Mouse (Mus musculus) intestine, embryonic 15.5 days (tissue): Measurements from ENCODE around the gene Cacna1i. TPM values are rescaled to one million over a fixed set of nuclear protein-coding genes. Genes with fewer than 3 reads are reported as not detected.

Experiments
- ATAC-seq: fragments of 200-750 bp; cut with Nextera tagmentation; 2 replicates; pipeline ENCODE4 v1.8.0; 2017; ENCODE audit warnings: moderate TSS enrichment, moderate library complexity
- H3K27ac ChIP-seq: fragments of 300-500 bp; sonication (generic); 2 replicates; pipeline ENCODE4 v1.5.1; 2015; ENCODE audit warnings: mild to moderate bottlenecking, inconsistent platforms
- H3K27me3 ChIP-seq: fragments of 300-500 bp; sonication (generic); replicated peaks from 2 replicates; pipeline ENCODE4 v1.6.1; 2015; ENCODE audit warnings: inconsistent platforms
- H3K36me3 ChIP-seq: fragments of 300-500 bp; sonication (generic); 2 replicates; pipeline ENCODE4 v1.6.1; 2015; ENCODE audit warnings: inconsistent platforms
- H3K4me1 ChIP-seq: fragments of 300-500 bp; sonication (generic); replicated peaks from 2 replicates; pipeline ENCODE4 v1.6.1; 2015; ENCODE audit warnings: inconsistent platforms
- H3K4me2 ChIP-seq: fragments of 300-500 bp; sonication (generic); replicated peaks from 2 replicates; pipeline ENCODE4 v1.6.1; 2015; ENCODE audit warnings: mild to moderate bottlenecking, inconsistent platforms
- H3K4me3 ChIP-seq: fragments of 300-500 bp; sonication (generic); replicated peaks from 2 replicates; pipeline ENCODE4 v1.5.1; 2015; ENCODE audit warnings: inconsistent platforms
- H3K9ac ChIP-seq: fragments of 300-500 bp; sonication (generic); 2 replicates; pipeline ENCODE4 v1.6.1; 2015; ENCODE audit warnings: inconsistent platforms
- H3K9me3 ChIP-seq: fragments of 300-500 bp; sonication (generic); 2 replicates; pipeline ENCODE4 v1.6.1; 2016; ENCODE audit warnings: inconsistent platforms
- WGBS: fragments of 180-500 bp; shearing (Covaris S2); methylation state at CpG from one replicate; pipeline ENCODE4 v1.1.7; 2015; 5-methylcytosine and 5-hydroxymethylcytosine counted together
- polyA plus RNA-seq: library from polyadenylated mRNA; unstranded; fragments of >200 nt; fragmentation: Nextera tagmentation; extraction: Ambion mirVana; gene quantifications from 2 replicates; pipeline ENCODE4 v1.2.1, GENCODE M21; 2015

Cacna1i gene
- polyA plus RNA-seq, 1 experiment from 2014 or later: not detected

DNA sequence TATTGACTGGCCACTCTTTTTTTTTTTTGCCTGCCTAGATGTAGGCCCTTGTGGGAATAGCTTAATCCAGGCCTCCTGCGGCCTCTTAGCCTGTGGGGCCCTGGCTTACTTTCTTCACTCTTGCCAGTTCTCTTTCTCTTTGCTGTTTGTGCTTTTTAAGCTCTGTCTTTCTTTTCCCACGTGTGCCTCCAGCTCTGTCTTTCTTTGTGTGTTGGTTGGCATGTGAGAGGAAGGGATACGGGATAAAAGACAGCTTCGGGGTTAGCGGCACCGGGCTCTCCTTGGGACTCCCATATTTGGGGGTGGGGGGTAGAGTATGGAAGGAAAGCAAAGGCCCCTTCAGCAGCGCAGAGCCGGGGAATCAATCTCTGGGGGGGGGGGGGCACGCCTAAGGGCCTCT lies 151.0 kb downstream of the Cacna1i start:
- H3K27ac ChIP-seq: no peak overlapping the region
- no peak for ATAC-seq

DNA sequence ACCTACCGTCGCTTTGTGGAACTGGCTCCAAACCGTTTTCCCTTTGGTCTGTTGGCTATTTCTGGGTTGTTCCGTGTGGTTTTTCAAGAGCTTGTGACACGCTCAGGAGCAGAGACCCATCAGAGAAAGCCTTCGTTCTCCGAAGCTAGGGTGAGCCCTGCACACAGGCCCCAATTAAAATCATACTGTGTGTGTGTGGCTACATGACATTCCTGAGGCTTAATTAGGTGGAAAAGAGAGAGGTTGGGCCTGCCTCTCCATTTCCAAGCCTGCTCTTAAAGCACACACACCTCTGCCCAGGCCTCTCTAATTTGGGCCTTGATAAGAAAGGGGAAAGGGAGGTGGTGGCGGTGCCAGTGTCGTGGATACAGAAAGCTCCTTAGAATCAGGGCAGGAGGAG lies 151.4 kb downstream of the Cacna1i start:
- Histone ChIP-seq H3K4me1 (no peaks in the 10 kb centered on the region), H3K9me3 (no peaks in the 10 kb centered on the region), H3K36me3 (no peaks in the 10 kb centered on the region), H3K9ac (no peak overlapping the region), H3K4me3 (no peak overlapping the region), H3K27me3 (no peaks in the 10 kb centered on the region), H3K27ac (no peak overlapping the region), H3K4me2 (no peak overlapping the region)
- 83% methylated on average over 9 of the region's 9 CpGs for WGBS
- no peak for ATAC-seq

More for the DNA sequence above, 151.0 kb downstream of the Cacna1i start:
- WGBS: 84% methylated on average over 9 of the region's 9 CpGs
- Histone ChIP-seq H3K27me3 (no peaks in the 10 kb centered on the region), H3K9me3 (no peaks in the 10 kb centered on the region), H3K4me1 (no peaks in the 10 kb centered on the region), H3K4me3 (no peak overlapping the region), H3K9ac (no peak overlapping the region), H3K36me3 (no peaks in the 10 kb centered on the region), H3K4me2 (no peak overlapping the region)

DNA sequence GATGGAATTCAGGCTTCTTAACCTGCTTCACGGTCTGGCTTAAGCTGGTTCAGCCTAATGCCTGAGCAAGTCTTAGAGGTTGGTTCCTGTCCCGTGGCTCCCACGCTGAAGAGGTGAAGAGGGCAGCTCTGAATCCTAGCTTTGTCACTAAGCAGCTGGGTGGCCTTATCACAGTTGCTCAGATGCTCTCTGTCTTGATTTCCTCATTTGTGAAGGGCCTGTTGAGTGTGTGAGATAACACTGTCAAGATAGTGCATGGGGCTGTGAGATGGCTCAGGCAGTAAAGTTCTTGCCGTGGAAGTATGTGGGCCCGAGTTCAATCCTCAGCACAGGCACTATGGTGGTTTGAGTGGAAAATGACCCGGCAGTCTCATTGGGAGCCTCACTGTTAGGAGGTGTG lies 153.2 kb downstream of the Cacna1i start:
- Histone ChIP-seq H3K36me3 (no peaks in the 10 kb centered on the region), H3K9me3 (no peaks in the 10 kb centered on the region), H3K27ac (no peak overlapping the region), H3K4me3 (no peak overlapping the region), H3K4me2 (no peak overlapping the region), H3K9ac (no peak overlapping the region), H3K27me3 (no peaks in the 10 kb centered on the region), H3K4me1 (no peaks in the 10 kb centered on the region)
- WGBS: 76% methylated on average over 6 of the region's 6 CpGs
- no peak for ATAC-seq

DNA sequence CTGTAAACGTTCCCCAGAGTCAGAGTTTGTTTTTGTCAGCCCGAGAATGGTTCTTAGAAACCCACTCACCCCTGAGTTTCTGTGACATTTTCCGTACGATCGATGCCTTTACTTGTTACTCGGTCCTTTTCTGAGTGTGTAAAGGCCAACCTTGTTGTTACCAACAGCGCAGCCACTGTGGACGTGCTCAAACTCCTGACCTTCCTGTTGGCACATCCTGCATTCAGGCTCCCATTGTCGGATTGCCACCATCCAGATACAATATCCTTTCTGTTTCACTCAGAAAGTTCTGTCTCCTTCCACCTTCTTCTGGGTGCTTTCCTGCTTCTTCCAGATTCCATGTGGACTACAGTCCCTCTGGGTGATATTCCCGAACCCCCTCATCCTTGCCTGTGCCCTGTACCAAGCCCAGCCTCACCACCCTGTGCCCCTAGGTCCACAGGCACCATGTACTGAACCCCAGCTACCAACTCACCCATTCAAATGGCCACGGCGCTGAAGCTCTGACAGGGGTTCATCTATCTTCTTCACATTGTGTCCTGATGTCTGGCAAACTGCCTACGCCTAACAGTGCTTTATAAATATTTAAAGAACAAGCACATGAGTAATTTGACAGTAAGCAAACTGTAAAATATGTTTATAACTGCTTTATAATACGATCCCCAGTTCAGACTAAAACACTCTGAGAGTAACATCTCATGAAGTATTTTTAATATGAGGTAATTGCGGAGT lies 159.1 kb downstream of the Cacna1i start:
- no peak for ATAC-seq
- WGBS: 62% methylated on average over 15 of the region's 15 CpGs
- Histone ChIP-seq H3K36me3 (no peaks in the 10 kb centered on the region), H3K27me3 (no peaks in the 10 kb centered on the region), H3K9ac (no peak overlapping the region), H3K9me3 (no peaks in the 10 kb centered on the region), H3K4me1 (no peaks in the 10 kb centered on the region), H3K4me2 (no peak overlapping the region), H3K4me3 (no peak overlapping the region), H3K27ac (no peak overlapping the region)

Other genes with a start within 250 kb of the Cacna1i start
- gene Syngr1, start 195.9 kb upstream of the Cacna1i start, polyA plus RNA-seq: 18.2 and 18.7 TPM in 2 replicates
- 1,109 and 1,134 TPM in 2 replicates for gene Rpl3, start 195.4 kb upstream of the Cacna1i start, polyA plus RNA-seq
- 28.5 and 29.0 TPM in 2 replicates for gene Tab1, start 154.1 kb upstream of the Cacna1i start, polyA plus RNA-seq
- gene Mgat3, start 113.5 kb upstream of the Cacna1i start, polyA plus RNA-seq: 12.1 and 13.6 TPM in 2 replicates
- 29.7 and 33.1 TPM in 2 replicates for gene Mief1, start 53.2 kb upstream of the Cacna1i start, polyA plus RNA-seq
- not detected in 2 replicates for gene AC140267.1, start 51.4 kb upstream of the Cacna1i start, polyA plus RNA-seq
- 138 and 143 TPM in 2 replicates for gene Atf4, start 32.1 kb upstream of the Cacna1i start, polyA plus RNA-seq
- gene Rps19bp1, start 22.9 kb upstream of the Cacna1i start, polyA plus RNA-seq: 55.4 and 56.0 TPM in 2 replicates